Mouse (Mus musculus) hindlimb bud, embryonic 11.5 days (tissue): ENCODE data around the gene Taf1b.
A peak's percentile ranks its signal among the peaks of the same experiment; 100 is the strongest.
"Not testable (repeated sequence)": the region's sequence is repeated elsewhere in the genome, so short reads cannot be mapped to it uniquely, and the experiment has no call there.

ENCODE experiments used
- DNase-seq: peaks from one replicate; pipeline ENCODE4 v3.0.0-alpha.2; 2012; ENCODE audit warnings: low read depth, low spot score; ENCODE audit errors: extremely low spot score

The Taf1b gene

DNA sequence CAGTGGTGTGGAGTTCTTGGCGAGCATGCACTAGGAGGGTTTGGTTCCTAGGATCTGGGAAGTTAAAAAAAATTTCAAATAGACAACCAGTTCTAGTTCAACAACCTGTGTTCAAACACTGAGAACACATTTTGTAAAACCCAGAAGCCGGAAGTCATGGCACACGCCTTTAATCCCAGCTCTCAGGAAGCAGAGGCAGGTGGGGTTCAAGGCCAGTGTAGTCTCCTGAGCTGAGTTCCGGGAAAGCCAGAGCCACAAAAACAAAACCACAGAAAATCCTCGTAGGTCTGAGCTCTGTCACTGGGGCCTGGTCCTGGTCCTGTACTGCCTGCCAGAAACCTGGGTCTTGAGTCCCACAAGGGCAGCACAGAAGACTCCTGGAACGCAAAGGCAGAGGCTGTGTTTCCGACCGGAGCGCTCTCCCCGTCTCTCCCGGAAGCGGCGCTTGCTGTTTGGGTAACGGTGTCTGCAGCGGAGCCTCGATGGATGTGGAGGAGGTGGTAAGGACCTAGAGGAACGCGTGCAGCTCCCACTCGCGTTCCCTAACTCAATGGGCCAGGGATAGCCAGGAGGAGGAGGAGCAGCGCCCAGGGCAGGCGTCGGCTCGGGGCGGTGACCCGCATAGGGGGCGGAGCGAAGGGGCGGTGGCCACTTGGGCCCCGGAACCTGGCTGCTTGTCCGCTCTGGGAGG lies at the start of gene Taf1b:
Gene Taf1b, plus strand, starts transcription at position 210 of the 691 bp plus-strand sequence.
- peak; percentile 42 for DNase-seq

DNA sequence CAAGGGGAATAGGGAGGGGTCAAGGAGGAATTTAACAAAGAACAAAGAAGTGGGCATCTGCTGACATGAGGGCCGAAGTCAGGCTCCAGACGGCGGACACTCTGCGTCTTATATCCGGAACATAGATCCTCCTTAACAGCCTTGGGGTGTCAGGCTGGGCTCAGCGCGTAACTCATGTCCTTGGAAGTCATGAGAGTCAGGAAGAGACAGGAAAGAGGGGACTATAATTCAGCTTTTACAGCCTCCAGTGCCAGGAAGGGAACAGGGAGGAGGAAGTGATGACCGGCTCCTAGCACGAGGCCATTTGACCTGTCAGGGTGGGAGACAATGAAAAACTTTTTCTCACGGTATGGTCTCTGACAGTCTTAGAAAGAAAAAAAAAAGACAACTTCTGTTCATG lies 37.8 kb upstream of the Taf1b start:
- DNase-seq: no peak

- DNase-seq: not testable (repeated sequence)
These were observed 36.0 kb upstream of the Taf1b start for GRCm38 (mm10) chr12:24462121-24462520.

GRCm38 (mm10) chr12:24463490-24463889 lies 34.7 kb upstream of the Taf1b start:
- not testable (repeated sequence) for DNase-seq

DNA sequence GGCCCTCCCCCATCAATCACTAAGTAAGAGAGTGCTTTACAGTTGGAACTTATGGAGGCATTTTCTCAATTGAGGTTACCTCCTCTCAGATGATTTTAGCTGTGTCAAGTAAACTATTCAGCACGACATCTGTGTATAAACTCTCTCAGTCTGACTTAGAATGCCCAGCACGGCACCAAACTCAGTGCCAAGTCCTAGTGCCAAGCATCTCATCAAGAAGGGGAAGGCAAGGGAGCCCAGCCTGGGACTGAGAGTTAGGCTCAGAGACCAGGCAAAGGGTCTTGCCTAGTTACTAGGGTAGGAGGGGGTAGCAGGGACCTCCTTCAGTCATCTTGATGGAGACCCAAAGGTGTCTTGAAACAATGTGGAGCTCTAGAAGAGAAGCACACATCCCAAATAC lies 29.2 kb upstream of the Taf1b start:
- DNase-seq: no peak

- DNase-seq: peak; percentile 22
These were observed 27.2 kb upstream of the Taf1b start for GRCm38 (mm10) chr12:24470943-24471342.

DNA sequence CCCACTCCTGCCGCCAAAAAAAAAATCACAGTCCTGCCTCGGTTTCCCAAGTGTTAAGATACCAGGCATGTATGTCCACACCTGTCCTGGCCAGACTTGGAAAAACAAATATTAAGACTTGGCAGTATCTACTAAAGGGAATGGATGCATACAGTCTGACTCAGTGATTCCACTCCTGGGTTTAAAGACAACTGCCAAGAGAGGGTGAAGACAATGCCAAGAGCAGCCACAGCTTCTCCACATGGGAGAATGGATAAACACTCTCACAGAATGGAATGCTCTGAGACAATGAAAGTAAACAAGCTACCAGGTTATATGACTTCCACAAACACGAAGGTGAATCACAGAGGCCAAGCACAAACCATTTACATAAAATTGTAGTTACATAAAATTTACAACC lies 24.9 kb upstream of the Taf1b start:
- DNase-seq: no peak

DNA sequence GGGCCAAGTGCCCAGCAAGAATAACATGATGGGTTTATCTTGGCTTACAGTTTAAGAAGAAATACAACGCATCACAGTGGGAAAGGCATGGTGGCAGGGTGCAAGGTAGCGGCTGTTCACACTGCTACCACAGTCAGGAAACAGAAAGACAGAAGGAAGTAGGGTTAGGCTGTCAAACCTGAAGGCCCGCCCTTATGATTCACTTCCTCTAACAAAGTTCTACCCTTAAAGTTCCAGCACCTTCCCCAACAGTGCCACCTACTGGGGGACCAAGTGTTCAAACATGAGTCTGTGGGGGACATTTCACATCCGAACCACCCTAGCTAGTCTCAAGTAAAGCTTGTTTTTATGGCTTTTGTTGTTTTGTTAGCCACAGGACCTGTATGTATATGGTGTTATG lies 13.2 kb upstream of the Taf1b start:
- no peak for DNase-seq

GRCm38 (mm10) chr12:24486882-24487281 lies 11.3 kb upstream of the Taf1b start:
- no peak for DNase-seq

GRCm38 (mm10) chr12:24492507-24492906 lies 5.7 kb upstream of the Taf1b start:
- not testable (repeated sequence) for DNase-seq

DNA sequence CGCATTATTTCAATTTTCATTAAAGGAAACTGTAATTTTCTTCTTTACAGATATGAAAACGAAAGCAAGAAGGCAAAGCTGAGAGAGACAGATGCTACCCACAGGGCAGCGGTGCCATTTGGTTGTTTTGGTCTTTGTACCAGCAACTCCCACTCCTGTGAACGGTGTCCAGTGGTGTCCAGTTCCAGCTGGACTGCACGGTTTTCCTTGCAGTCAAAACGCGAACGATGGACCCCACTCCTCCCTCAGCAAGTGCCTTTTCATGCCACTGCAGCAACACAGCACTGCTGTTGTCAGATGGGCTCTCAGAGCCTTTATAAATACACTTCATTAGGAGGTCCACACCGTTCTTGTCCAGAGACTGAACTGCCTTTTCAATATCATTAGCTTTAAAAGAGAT lies 5.1 kb upstream of the Taf1b start:
- no peak for DNase-seq

DNA sequence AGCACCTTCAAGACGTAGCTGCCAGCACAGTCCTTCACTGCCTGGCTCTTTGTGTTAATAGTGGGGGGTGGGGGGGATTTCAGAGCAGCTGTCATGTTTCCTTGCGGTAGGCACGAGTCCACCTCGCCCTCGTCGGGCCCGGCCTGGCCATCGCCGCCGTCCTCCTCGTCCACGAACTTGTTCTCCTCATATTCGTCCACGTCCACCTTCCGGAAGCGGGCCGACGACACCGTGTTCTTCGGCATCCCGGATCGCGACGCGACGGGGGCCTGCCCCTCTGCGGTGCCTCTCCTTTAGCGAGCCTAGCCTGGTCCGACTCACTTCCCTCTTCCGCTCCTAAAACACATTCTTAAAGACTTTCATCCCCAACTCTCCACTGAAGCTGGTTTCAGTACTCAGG lies 4.7 kb upstream of the Taf1b start:
- DNase-seq: no peak

DNA sequence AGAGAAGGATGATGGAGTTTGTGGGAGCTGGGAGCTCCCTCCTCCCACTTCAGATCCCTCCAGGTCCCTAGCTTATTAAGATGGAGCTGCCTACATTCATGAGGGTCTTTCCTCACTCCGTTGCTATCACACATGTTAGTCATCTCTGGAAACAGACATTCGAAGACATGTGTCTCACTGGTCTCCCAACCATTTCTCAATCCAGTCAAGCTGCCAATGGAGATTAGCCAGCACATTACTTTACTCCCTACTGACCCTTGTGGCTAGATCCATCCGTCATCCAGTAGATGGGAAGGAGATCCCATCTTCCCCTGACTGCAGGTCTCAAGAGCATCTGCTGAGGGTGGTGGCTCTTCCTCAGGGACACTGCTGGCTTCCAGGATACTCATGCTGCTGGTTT lies 3.4 kb upstream of the Taf1b start:
- not testable (repeated sequence) for DNase-seq

DNA sequence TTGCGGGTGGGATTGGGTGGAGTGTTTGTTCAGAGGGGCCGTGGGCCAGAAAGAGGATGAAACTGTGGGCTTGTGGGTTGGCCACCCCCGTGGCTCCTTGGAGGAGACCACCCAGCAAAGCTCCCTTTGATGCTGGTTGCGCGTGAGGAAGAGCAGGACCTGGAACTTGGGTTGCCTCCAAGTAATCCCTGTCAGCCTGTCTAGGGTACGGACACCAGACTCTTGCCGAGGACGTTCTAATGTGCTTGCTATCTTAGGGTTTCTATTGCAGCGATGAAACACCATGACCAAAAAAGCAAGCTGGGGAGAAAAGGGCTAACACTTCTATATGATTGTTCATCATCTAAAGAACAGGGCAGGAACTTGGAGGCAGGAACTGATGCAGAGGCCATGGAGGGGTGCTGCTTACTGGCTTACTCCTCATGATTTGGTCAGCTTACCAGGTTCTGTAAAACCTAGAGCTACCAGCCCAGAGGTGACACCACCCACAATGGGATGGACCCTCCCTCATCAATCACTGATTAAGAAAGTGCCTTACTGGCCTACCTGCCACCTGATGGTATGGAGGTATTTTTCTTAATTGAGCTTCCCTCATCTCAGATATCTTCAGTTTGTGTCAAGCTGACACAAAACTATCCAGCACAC lies 804 bp downstream of the Taf1b start:
- not testable (repeated sequence) for DNase-seq

- DNase-seq: no peak
These were observed 19.0 kb downstream of the Taf1b start for GRCm38 (mm10) chr12:24517118-24517517.

GRCm38 (mm10) chr12:24521076-24521475 lies 22.9 kb downstream of the Taf1b start:
- no peak for DNase-seq

GRCm38 (mm10) chr12:24525065-24525464 lies 26.9 kb downstream of the Taf1b start:
- DNase-seq: not testable (repeated sequence)

DNA sequence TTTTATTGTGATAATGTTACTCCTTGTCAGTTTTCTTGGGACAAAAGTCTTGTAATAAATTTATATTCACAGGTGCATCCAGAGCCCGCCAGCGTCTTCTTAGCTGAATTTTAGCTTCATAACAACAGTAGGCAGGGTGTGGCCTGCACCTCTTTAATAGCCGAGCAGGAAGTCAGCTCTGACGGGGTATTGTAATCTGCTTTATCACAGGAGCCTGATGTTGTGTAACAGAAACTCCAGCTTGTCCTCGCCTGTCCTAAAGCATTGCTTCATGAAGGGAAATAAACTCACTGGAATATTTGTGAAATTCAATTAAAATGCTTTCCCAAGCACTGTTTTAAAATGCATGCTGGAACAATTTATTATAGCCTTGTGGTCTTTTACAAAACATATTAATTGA lies 38.2 kb downstream of the Taf1b start:
- no peak for DNase-seq

DNA sequence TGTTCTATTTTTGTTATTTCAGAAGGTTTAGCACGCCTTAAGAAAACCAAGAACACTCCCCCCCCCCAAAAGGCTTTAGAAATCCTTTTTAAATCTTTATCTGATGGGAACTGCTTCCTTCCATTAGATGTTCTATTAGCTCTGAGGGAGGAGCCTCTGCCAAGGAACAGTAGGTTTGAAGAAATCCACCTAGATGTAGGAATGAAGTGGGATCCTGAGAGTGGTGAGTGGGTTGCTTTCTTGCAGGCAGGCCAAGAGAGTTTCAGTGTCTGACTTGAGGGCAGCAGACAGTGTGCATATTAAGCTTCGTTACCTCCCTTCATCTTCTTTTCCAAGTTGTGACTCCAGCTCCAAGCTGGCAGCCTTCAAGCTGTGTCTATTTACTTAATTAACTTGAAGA lies 39.0 kb downstream of the Taf1b start:
- no peak for DNase-seq

- no peak for DNase-seq
These were observed 39.8 kb downstream of the Taf1b start for GRCm38 (mm10) chr12:24537965-24538364.

- DNase-seq: no peak
These were observed 43.4 kb downstream of the Taf1b start for GRCm38 (mm10) chr12:24541426-24542154.

DNA sequence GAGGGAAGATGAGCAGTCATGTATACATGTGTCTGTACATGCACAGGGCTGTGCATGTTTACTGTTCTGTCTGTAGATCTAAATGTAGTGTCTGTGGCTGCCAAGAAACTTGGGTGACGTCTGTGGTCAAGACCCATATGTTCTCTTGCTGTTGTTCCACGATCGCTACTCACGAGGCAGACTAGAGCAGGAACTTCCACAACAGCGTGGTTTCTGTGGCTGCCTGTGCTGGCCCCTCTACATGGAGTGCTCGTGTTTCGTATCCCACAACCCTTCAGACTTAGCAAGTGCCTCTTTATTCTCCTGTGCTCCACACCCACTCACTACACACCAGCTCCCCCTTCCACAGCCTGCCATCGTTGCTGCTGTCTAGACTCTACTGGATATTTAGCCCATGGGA lies 49.5 kb downstream of the Taf1b start:
- no peak for DNase-seq
